Mouse (Mus musculus): Measurements from ENCODE around the gene Zfp335.

Gene Zfp335

DNA sequence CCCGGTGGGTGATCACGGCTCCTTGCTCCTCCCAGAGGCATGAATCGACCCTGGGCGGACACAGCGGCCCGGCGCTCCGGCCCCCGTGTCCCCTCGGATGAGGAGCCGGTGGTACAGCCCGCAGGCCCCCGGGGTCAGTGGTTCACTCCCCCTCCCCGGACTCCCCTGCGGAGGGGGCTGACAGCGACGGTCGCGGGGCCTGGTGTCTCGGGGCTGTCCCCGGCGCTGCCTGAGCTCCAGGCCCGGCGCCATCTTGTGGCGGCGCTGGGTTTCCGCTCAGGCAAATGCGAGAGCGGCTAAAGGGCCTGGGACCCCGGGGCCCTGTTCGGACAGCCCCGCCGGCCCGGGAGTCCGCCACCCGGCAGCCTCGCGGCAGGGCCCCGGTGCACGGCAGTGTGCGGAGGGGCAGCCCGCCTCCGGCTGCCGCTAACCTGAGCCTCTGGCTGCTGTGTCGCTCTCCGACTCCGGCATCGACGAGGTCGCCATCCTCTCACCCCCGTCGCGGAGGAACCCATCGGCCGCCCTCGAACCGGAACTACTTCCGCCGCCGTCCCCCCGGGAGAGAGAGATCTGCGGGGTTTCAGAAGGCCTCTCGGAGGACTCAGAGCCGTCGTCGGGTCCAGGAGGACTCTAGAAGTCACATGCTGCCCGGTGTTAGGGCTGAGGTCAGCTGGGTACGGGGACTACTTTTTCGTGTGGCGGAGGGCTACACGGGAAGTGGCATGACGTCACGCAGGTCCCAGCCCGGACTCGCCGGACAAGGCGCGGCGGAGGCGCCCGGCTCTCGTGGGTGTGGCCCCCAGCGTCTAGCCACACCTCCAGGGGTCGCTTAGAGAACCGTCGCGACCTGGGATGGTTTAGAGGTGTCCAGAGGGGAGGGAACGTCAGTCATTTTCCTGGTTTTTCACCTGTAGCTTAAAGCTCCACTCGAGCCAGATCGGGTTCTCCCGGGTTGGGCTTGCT is at the start of gene Zfp335:
Zfp335 (minus strand) TSS at position 672 of the 963 bp plus-strand sequence.
- DNase-seq (ENCODE audit: extremely low read depth, insufficient read length, low spot score): peak; percentile 93

DNA sequence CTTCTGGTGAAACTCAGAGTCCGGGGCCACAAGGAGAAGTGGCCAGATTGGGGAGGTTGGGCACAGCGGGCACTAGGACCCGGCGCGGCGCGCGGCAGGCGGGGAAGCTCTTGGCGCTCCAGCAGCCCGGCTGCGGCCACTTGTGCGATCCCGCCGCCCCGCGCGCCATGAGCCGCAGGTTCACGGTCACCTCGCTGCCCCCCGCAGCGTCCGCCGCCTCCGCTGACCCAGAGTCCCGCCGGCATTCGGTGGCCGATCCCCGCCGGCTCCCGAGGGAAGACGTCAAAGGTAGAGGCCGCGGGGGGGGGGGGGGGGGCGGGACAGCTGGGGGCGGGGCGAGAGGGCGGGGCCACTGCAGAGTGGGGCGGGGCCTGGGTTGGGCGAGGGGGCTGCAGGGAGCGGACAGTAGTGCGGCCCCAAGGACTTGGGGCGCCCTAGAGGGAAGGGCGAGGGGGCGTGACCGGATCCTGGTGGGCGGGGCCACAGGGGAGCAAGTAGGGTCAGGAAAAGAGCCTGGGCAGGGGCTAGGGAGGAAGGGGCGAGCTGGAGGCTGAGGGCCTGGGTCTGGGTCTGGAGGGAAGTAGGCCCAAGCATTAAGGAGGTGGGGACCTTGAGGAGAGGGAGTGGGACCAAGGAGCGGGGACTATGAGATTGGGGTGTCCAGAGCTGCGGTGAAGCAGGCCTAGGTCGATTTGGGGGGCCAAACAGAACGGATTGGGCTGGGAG is 49.3 kb upstream of the Zfp335 start, which contains the start of gene Slc12a5:
Slc12a5 (plus strand) TSS at position 87 of the 726 bp plus-strand sequence.
- no peak for DNase-seq (ENCODE audit: extremely low read depth, insufficient read length, low spot score)

DNA sequence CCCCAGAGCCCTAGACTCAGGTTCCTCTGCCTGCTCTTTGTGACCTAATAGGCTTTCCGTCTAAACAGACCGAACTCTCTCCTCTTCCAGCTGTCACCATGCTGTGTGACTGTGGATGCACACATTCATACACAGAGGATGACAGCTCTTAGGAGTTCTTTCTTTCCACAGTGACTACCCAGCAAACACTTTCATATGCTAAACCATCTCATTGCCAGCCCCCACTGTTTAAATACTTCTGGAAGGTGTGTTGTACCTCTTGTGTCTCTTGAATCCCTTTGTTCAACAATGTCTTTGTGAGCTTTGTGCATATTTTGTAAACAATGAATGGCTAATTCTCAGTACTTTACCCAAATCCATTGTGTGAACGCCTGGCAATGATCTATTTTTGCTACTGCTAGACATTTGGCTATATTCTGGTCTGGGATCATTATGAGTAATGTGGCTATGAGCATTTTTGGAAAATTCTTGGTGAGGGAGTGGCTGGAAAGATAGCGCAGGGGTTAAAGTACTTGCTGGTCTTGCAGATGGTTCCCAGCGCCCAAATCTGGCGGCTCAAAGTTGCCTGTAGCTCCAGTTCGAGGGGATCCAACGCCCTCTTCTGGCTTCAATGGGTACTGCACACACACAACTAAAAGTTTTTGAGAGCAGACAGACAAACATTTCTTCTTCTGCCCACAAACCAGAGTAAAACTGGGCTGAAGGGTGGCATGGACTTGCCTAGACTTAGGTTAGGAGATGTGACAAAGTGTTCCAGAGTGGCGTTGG is 46.2 kb upstream of the Zfp335 start:
- no peak for DNase-seq (ENCODE audit: extremely low read depth, insufficient read length, low spot score)

- DNase-seq (ENCODE audit: extremely low read depth, insufficient read length, low spot score): no peak
Observed at GRCm38 (mm10) chr2:164956195-164956594, 44.6 kb upstream of the Zfp335 start.

GRCm38 (mm10) chr2:164955725-164956124 is 44.2 kb upstream of the Zfp335 start:
- no peak for DNase-seq (ENCODE audit: extremely low read depth, insufficient read length, low spot score)

- DNase-seq (ENCODE audit: extremely low read depth, insufficient read length, low spot score): peak; percentile 74
Observed at GRCm38 (mm10) chr2:164953224-164953623, 41.7 kb upstream of the Zfp335 start.

- DNase-seq (ENCODE audit: extremely low read depth, insufficient read length, low spot score): no peak
Observed at GRCm38 (mm10) chr2:164952448-164952847, 40.9 kb upstream of the Zfp335 start.

DNA sequence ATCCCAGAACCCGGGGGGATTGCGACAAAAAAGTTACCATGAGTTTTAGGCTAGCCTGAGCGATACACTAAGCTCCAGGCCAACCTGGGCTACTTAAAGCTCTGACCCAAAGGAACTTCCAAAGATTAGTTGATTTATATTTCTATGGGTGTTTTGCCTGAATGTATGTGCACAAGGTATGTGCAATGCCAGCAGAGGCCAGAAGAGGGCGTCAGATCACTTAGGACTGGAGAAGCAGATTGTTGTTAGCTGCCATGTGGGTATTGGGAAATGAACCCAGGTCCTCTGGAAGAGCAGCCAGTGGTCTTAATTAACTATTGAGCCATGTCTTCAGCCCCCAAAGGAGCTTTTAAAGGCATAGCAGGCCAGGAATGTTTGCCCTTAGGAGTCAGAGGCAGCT is 40.2 kb upstream of the Zfp335 start:
- no peak for DNase-seq (ENCODE audit: extremely low read depth, insufficient read length, low spot score)

DNA sequence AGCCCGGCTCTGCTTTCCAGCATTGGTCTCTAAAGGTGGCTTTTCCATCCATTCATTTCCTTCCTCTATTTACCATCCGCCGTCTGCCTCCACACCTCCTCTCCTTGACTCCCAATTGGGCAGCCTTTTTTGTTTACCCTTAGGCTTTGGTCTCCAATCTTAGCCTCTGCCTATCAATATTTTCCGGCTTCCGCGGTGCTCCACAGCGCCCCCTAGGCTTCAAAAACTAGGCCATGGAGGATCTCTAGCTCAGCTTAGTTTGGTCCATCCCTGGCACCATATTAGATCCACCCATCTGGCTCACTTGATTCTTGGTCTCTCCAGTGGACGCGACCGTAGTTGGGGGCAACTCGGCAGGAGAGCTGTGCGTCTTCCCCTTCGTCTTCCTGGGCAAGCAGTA is 38.9 kb upstream of the Zfp335 start:
- DNase-seq (ENCODE audit: extremely low read depth, insufficient read length, low spot score): no peak

GRCm38 (mm10) chr2:164948962-164949361 is 37.4 kb upstream of the Zfp335 start:
- DNase-seq (ENCODE audit: extremely low read depth, insufficient read length, low spot score): no peak

DNA sequence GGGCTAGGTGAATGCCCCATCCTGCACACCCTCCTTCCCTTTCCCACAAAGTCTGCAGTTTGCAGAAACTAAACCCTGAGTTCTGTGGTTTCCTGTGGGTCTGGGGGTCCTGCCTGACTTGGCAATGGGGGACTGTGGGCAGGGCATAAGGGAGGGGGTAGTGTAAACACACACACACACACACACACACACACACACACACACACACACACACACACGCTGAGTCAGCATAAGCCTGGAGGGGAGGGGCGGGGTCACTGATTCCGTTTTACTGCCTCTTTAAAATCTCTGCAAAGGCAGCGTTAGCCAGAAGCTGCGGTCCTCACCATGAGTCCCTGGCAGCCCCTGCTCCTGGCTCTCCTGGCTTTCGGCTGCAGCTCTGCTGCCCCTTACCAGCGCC is 36.4 kb upstream of the Zfp335 start:
- no peak for DNase-seq (ENCODE audit: extremely low read depth, insufficient read length, low spot score)

- no peak for DNase-seq (ENCODE audit: extremely low read depth, insufficient read length, low spot score)
Observed at GRCm38 (mm10) chr2:164947506-164947905, 35.9 kb upstream of the Zfp335 start.

GRCm38 (mm10) chr2:164942692-164943290 is 31.2 kb upstream of the Zfp335 start:
- DNase-seq (ENCODE audit: extremely low read depth, insufficient read length, low spot score): no peak

DNA sequence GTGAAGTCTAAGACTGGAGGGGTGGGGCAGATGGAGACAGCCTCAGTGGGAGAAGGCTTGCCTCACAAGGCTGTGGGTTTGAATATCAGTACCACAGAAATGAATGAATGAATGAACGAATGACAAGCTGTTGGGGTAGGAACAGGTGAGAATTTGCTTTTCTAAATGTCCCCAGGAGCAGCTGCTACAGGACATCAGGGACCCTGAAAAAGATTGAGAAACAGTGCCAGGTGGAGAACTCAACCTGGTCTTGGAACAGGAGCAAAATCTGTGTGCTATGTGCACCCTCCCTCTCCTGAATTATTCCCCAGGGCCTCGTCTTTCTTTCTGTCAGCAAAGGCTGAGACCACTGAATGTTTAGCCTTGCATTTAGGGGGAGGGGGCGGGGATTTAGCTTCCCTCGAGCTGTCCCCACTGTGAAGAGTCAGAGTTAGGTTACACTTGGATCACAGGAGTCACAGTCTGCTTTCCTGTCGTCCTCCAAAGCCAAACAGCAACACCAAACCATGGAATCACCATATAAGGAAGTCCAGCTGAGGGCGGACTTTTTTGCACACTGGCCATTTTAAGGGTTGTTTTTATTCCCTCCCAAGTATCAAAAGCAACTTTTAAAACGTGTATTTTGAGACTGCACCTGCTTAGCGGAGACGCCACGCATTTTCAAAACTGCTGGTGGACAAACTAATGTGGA is 28.7 kb upstream of the Zfp335 start, which contains the start of gene Mmp9:
Mmp9 (plus strand) TSS at position 641 of the 691 bp plus-strand sequence.
- no peak for DNase-seq (ENCODE audit: extremely low read depth, insufficient read length, low spot score)

DNA sequence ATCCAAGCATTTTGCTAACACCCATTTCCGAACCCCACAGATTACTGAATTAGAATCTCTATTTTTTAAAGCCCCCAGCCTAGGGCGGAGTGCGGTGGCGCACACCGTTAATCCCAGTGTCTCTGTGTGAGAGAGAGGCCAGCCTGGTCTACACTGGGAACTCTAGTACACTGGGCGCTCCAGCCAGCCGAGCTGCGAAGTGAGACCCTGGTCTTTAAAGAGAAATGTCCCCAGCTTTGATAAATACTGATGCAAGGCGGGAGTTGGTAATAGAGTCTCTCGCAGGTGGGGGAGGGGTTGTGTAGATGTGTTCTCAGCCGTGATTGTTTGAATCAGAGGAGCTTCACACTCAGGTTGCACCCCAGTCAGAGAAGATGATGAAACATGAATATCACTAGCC is 27.5 kb upstream of the Zfp335 start:
- no peak for DNase-seq (ENCODE audit: extremely low read depth, insufficient read length, low spot score)

DNA sequence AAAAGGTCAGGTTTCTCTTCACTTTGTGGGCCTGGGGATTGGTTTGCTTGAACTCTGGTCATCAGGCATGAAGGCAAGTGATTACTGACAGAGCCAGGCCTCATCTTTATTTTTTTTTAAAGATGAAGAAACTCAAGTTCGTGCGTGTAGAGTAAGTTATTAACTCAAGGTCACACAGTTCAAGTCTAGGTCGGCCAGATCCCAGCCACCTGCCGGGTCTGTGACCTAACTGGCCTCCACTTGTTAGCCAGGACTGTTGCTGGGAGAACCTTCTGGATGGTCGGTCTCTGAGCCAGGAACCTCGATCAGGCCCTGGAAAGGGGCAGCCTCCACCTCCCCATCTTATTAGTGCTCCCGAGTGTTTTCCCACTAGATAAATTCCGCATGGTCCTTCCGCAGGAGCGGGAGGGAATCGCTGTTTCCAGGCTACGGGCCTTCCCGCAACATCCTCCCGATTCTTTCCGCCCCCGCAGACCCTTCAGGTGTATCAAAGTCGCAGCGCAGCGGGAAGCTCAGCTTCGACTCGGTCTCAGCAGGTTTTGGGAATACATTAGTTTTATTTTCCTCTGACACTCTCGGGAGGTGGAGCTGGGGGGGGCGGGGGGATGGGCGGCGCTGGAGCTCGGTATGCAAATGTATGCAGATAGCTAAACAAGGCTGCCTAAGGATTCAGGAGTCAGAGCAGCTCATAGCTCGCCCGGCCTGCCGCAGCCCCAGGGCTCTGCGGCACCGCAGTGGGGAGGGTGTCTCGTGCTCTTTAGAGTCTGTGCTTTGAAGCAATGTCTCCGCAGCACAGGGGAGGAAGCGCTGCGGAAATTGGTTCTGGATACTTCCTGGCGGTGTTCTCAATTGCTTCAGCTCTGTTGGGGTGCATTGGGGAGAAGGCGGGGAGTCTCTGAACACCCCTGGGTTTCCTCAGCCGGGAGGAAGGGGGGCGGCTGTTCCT is 26.9 kb upstream of the Zfp335 start:
- DNase-seq (ENCODE audit: extremely low read depth, insufficient read length, low spot score): no peak

- no peak for DNase-seq (ENCODE audit: extremely low read depth, insufficient read length, low spot score)
Observed at GRCm38 (mm10) chr2:164935991-164936390, 24.4 kb upstream of the Zfp335 start.

DNA sequence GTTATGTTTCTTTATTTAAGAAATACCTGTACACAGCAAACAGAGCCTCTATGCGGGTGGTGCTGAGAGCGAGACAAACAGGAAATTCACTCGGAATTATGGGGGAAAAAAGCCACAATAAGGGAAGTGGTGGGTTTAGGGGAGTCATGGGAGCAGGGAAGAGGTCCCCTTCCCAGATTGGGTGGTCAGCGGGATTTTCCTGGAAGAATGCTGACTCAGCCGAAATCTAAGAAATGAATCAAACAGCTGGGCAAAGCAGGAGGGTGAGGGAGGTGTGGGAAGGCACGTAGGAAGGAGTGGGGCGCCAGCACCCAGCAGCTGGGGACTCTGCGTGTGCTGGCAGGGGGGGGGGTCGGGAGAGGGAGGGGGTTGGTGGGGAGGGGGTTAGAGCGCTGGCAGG is 22.0 kb upstream of the Zfp335 start:
- DNase-seq (ENCODE audit: extremely low read depth, insufficient read length, low spot score): no peak
